Mouse (Mus musculus) embryonic facial prominence, embryonic 13.5 days (tissue): ENCODE results near the gene Gm44596. TPM values are rescaled to one million over a fixed set of nuclear protein-coding genes. Genes with fewer than 3 reads are reported as not detected.

Experiments used
- ATAC-seq: fragments of 200-750 bp; cut with Nextera tagmentation; 2 replicates; pipeline ENCODE4 v1.8.0; 2017; ENCODE audit warnings: low read depth; ENCODE audit not compliant: insufficient number of reproducible peaks, insufficient read depth, low FRiP score, low TSS enrichment
- H3K27ac ChIP-seq: fragments of 300-500 bp; sonication (generic); 2 replicates; pipeline ENCODE4 v1.5.1; 2015; ENCODE audit warnings: moderate library complexity, mild to moderate bottlenecking, inconsistent platforms
- H3K27me3 ChIP-seq: fragments of 300-500 bp; sonication (generic); 2 replicates; pipeline ENCODE4 v1.6.1; 2015; ENCODE audit warnings: mild to moderate bottlenecking, inconsistent platforms
- H3K36me3 ChIP-seq: fragments of 300-500 bp; sonication (generic); 2 replicates; pipeline ENCODE4 v1.6.1; 2015; ENCODE audit warnings: mild to moderate bottlenecking, inconsistent platforms
- H3K4me1 ChIP-seq: fragments of 300-500 bp; sonication (generic); 2 replicates; pipeline ENCODE4 v1.6.1; 2015; ENCODE audit warnings: inconsistent platforms
- H3K4me2 ChIP-seq: fragments of 300-500 bp; sonication (generic); 2 replicates; pipeline ENCODE4 v1.6.1; 2015; ENCODE audit warnings: moderate library complexity, mild to moderate bottlenecking, inconsistent platforms
- H3K4me3 ChIP-seq: fragments of 300-500 bp; sonication (generic); 2 replicates; pipeline ENCODE4 v1.5.1; 2015; ENCODE audit warnings: mild to moderate bottlenecking, inconsistent platforms
- H3K9ac ChIP-seq: fragments of 300-500 bp; sonication (generic); 2 replicates; pipeline ENCODE4 v1.6.1; 2015; ENCODE audit warnings: mild to moderate bottlenecking, inconsistent platforms
- H3K9me3 ChIP-seq: fragments of 300-500 bp; sonication (generic); 2 replicates; pipeline ENCODE4 v1.6.1; 2016; ENCODE audit warnings: inconsistent platforms
- WGBS: fragments of 180-500 bp; shearing (Covaris S2); methylation state at CpG from one replicate; pipeline ENCODE4 v1.1.7; 2015; ENCODE audit warnings: mixed read lengths; 5-methylcytosine and 5-hydroxymethylcytosine counted together
- polyA plus RNA-seq: library from polyadenylated mRNA; unstranded; fragments of >200 nt; fragmentation: Nextera tagmentation; extraction: Ambion mirVana; gene quantifications from 2 replicates; pipeline ENCODE4 v1.2.1, GENCODE M21; 2015

Gene Gm44596
- polyA plus RNA-seq, 1 experiment from 2014 or later: not detected

DNA sequence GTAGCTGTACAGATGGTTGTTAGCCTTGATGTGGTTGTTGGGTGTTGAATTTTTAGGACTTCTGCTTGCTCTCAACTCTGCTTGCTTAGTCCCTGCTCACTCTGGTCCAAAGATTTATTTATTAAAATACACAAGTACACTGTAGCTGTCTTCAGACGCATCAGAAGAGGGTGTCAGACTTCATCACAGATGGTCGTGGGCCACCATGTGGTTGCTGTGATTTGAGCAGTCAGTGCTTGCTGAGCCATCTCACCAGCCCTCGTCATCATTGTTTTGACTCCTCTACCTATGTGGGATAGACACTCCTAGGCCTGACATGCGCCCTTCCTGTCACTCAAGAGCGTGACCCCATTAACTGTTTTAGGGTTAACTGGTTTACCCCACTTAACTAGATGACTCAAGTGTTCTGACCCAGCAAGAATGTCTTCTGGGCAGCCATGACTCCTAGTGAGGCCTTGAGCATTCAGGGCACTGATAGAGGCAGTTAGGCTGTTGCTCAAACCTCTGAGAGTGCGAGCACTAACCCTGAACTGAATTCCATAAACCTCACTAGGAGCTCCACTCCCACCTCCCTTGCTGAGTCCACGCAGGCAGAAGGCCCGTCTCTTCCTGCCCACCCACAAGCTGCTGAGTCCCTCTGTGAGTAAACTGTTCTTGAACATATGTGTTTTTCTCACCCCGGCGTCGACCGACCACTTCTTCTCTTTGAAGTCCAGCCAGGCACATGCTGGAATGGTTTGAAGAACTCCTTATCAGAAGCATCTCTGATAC, 80.7 kb downstream of the Gm44596 start:
- no peaks in the 10 kb centered on the region for H3K36me3 ChIP-seq
- H3K4me1 ChIP-seq: no peaks in the 10 kb centered on the region
- H3K4me2 ChIP-seq: no peak overlapping the region
- no peak for ATAC-seq
- H3K9ac ChIP-seq: no peak overlapping the region
- H3K4me3 ChIP-seq: no peak overlapping the region
- H3K9me3 ChIP-seq: no peaks in the 10 kb centered on the region
- 73% methylated on average over 12 of the region's 12 CpGs for WGBS
- no peak overlapping the region for H3K27ac ChIP-seq
- no peaks in the 10 kb centered on the region for H3K27me3 ChIP-seq

Other genes with a start within 250 kb of the Gm44596 start
- 115 and 116 TPM in 2 replicates for gene Tspan9, start 231.9 kb upstream of the Gm44596 start, polyA plus RNA-seq
- 2.4 and 3.3 TPM in 2 replicates for gene Tead4, start 74.7 kb upstream of the Gm44596 start, polyA plus RNA-seq
- 33.7 and 36.7 TPM in 2 replicates for gene Tulp3, start 19.7 kb upstream of the Gm44596 start, polyA plus RNA-seq
- gene Rhno1, start 12.6 kb upstream of the Gm44596 start, polyA plus RNA-seq: 154 and 157 TPM in 2 replicates
- 31.5 and 38.6 TPM in 2 replicates for gene Foxm1, start 12.5 kb upstream of the Gm44596 start, polyA plus RNA-seq
- gene Tex52, start within 50 bp of the Gm44596 start, polyA plus RNA-seq: 0.39 and 1.5 TPM in 2 replicates
- gene Nrip2, start 23.8 kb downstream of the Gm44596 start, polyA plus RNA-seq: 5.1 and 5.7 TPM in 2 replicates
- gene Itfg2, start 49.4 kb downstream of the Gm44596 start, polyA plus RNA-seq: 41.7 and 42.7 TPM in 2 replicates
- 411 and 438 TPM in 2 replicates for gene Fkbp4, start 63.2 kb downstream of the Gm44596 start, polyA plus RNA-seq
- 0.15 and 3.1 TPM in 2 replicates for gene Pzp, start 151.2 kb downstream of the Gm44596 start, polyA plus RNA-seq
- 1.5 and 3.1 TPM in 2 replicates for gene A2ml1, start 206.1 kb downstream of the Gm44596 start, polyA plus RNA-seq
- not detected in 2 replicates for gene Klrb1a, start 248.0 kb downstream of the Gm44596 start, polyA plus RNA-seq